Mouse (Mus musculus) common myeloid progenitor, adult 5-6 weeks (primary cell): ENCODE results near the gene Hoxb8. TPM values are rescaled to one million over a fixed set of nuclear protein-coding genes. Genes with fewer than 3 reads are reported as not detected.

Experiments used
- ATAC-seq: replicated peaks from 2 replicates; pipeline ENCODE4 v1.8.0; 2016; ENCODE audit warnings: low read depth, mild to moderate bottlenecking, moderate TSS enrichment, inconsistent platforms; ENCODE audit not compliant: poor library complexity, severe bottlenecking
- total RNA-seq: library from RNA; stranded (forward); fragments of 200-1000, 187-1606 nt; gene quantifications from 2 replicates; pipeline ENCODE4 v1.2.3, GENCODE M21; 2017

Hoxb8 gene
- not detected in 2 replicates for total RNA-seq

GRCm38 (mm10) chr11:96281855-96282570 is at the start of gene Hoxb8:
Gene Hoxb8 (plus strand): TSS chr11:96281905.
- no peak for ATAC-seq

- peak; percentile 69 for ATAC-seq
Measured at GRCm38 (mm10) chr11:96234906-96235305, 46.8 kb upstream of the Hoxb8 start.

GRCm38 (mm10) chr11:96240211-96240610 is 41.5 kb upstream of the Hoxb8 start:
- peak; percentile 76 for ATAC-seq

DNA sequence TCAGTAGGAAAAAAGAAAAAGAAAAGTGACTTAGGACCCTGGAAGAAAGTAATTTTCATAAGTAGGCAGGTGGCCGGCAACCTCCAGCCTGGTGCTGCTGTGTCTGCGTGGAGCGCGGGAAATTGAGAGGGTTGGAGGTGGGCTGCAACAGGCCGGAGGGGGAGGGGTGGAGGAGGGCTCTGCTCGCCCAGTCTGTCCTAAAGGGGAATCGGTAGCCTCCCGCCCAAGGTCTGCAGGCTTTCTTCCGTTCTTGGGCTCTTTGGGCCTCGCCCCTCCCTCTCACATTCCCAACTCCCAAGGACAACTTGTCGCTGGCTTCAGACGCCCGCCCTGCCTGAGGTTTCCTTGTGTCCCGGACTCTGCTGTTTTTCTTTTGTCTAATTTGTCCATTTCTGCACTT is 30.8 kb upstream of the Hoxb8 start:
- no peak for ATAC-seq

DNA sequence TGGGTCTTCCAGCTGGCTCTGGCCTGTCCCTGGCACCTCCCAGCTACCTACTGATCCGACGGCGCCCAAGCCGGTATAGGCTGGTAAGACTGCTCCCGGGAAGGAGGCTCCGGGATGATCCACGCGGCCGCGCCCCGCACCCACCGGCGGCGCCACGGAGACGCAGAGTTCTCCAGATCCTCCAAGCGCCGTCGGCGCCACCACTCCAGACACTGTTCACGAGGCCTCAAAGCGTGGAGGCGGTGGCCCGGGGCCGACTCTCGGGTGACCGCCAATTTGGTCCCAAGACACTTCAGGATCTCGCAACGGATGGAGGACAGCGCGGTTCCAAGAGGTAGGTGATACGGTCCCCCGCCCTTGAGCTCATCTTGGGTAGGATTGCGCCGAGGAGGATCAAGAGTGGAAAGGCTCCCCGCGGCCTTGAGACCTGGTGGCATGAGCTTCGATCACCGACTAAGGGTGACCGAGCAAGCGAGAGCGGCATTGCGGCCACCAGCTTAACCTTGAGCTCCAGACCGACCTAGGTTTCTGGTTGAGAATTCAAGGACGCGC is 30.1 kb upstream of the Hoxb8 start:
- ATAC-seq = no peak

DNA sequence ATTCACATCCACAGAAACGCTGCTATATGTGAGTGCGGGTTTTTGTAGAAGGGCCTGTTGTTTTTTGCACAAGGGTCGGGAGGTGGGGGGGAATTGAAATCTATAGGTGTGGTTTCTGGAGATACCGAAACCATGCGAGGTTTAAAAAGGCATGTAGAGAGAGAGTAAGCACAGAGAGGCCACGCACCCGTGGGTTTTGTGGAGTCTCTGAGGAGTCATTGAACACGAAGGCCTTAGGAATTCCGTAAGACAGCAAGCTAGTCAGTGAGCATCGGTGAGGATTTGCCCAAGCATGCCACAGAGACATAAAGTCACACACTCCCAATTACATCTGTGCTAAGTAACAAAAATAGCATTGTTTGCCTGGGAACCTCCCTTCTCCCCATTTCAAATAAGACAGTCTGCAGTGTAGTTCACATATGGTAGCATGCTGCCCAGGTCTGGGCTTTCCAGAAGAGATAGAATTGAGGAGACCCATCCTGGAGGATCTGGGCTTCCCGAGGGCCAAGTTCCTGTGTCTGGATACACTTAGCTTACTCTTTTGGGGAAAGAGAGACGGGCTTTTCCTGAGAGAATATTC is 29.1 kb upstream of the Hoxb8 start:
- ATAC-seq = no peak

GRCm38 (mm10) chr11:96254221-96254620 is 27.5 kb upstream of the Hoxb8 start:
- ATAC-seq = no peak

DNA sequence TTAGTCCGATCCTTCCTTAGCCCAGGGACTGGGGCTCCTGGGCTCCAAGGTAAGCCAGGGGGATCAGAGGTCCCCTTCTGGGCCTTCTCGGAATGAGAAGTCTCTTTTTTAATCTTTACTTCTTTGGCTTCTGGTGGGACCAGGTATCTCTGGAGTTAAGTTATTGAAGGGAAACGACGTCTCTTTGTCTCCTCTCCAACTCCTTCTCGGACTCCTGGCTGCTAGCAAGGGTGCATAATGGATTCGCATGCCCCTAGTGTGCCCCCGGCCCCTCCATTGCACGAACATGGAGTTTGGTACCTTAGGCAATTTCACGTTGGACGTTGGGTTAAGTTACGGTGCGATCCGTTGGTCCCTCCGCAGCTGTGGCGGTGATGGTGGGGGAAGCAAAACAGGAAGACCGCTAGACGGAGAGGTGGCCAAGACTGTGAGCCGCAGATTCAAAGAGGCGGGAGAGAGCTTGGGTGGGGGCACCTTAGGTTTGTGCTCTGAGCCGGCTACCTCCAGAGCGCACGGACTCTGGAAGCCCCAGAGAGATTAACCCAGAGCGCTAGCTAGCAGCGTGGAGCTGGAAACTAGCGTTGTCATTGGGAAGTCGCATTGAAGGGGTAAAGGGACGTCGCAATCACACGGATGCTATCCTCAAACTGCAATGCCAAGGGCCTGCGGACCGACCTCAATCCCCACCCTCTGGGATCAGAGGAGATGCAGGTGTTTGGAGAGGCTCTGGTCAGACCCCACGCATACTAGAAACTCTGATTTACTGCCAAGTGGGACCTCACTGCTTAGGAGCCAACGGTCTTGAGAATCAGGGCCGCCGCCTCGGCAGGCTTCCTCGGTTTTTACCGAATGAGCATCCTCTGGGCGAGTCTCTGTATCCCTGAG is 26.4 kb upstream of the Hoxb8 start:
- ATAC-seq = 0 out of 2 replicates have a peak, but pooled peaks have one; percentile 30

- ATAC-seq = 0 out of 2 replicates have a peak, but pooled peaks have one; percentile 27
Measured at GRCm38 (mm10) chr11:96255996-96256445, 25.7 kb upstream of the Hoxb8 start.

GRCm38 (mm10) chr11:96257141-96257540 is 24.6 kb upstream of the Hoxb8 start:
- ATAC-seq = no peak

- ATAC-seq = no peak
Measured at GRCm38 (mm10) chr11:96259038-96259437, 22.7 kb upstream of the Hoxb8 start.

GRCm38 (mm10) chr11:96259511-96259910 is 22.2 kb upstream of the Hoxb8 start:
- no peak for ATAC-seq

GRCm38 (mm10) chr11:96260310-96260970 is 21.3 kb upstream of the Hoxb8 start:
- no peak for ATAC-seq

GRCm38 (mm10) chr11:96261323-96261890 is 20.3 kb upstream of the Hoxb8 start:
- ATAC-seq = peak; percentile 91

- ATAC-seq = no peak
Measured at GRCm38 (mm10) chr11:96262262-96262830, 19.4 kb upstream of the Hoxb8 start.

DNA sequence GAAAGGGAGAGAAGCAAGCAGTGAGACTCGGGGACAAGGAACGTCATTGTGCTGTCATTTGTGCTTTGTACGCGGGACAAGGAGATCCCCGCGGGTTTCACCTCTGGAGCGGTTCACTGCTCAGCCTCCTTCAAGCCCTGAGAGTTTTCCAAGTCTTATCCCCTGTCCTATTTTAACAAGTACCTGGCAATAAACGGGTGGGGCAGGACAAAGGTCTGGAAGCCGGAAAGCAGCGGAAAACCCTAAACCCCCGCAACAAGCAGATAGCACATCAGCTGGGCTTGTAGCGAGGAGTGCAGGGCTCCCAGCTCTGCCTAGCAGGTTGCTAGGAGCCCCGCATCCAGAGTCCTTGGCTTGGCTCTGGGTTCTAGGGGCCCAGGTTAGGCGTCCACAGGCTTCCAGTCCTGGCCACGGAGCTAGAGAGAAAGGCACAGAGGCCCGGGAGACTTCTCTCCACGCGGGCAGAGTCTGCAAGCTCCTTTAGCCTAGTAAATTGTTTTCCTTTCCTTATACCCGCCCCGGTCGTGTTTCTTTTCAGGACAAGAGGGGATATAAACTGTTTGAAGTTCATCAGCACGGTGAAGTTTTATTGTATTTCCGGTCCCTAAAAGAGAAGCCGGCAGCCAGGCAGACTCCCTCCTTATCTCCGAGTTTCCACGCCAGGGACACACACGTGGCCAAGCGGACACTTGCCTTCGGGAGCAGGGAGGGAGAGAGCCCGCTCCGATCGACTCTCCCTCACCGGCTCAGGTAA is 17.9 kb upstream of the Hoxb8 start:
- no peak for ATAC-seq

DNA sequence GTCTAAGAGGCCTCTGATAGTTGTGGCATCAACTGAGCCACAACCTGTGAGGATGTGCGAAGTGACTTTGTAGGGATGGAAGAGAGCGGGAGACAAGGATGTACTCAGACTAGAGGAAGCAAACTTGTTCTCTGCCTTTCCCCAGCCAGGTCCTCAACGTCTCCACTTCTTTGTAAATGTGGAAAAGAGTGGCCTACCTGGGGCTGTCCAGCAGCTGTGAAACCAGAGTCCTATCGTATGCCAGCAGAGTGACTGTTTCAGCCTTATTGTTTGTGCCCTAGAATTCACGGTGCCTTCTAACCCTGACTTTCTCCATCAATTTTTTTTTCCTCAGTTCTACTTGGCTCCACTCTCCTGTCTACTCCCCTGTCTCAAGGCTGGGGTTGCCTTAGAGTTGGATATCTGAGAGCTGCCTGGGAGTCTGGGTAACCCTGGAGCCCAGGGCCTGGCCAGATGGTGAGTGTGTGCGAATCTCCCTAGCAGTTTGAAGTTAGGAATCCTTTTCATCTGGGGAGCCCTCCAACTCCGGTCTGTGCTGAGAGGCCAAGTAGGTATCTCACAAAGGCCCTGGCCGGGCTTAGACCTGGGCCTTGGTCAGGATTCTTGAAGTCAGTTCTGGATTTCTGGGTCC is 17.2 kb upstream of the Hoxb8 start:
- no peak for ATAC-seq

DNA sequence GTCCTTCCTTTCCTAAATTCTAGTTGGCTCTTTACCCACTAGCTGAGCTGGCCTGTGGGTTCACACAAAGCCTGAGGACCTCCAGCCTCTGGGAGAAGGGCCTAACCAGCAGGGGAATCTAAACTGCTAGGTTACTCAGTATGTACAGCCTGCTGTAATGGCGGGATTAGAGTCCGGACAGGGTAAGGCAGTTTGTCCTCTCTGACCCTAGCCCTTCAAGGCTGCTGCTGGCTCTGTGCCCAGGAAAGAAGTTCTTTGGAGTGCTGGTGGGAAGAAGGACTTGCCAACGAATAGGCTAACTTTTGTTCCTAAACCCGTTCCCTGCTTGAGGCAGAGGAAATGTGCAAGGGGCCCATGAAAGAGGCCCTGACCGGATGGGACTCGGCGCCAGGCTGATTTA is 15.8 kb upstream of the Hoxb8 start:
- no peak for ATAC-seq
